Mouse (Mus musculus) ovary, postnatal 36 days (tissue): ENCODE measurements around the gene Rcc1l.

Experiments
- DNase-seq: peaks from one replicate; pipeline ENCODE4 v3.0.0; 2022; ENCODE audit warnings: low spot score, mixed read lengths

Rcc1l gene

GRCm38 (mm10) chr5:134115639-134116259 is 60.8 kb downstream of the Rcc1l start:
- DNase-seq = no peak

GRCm38 (mm10) chr5:134114981-134115380 is 61.6 kb downstream of the Rcc1l start:
- no peak for DNase-seq

DNA sequence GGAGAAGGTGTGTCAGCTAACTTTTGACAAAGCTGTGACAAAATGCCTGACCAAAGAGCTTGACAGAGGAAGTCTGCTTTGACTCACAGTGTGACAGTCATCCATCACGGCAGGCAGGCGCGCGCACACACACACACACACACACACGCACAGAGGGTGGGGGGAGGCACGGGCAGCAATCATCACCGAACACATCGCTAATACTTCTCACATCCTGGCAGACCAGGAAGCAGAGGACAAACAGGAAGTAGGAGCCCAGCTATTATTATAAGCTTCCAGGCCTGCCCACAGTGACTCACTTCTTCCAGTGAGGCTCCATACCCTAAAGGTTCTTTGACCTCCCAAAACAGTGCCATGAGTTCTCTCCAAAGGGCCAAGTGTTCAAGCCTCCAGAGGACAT is 70.7 kb downstream of the Rcc1l start:
- no peak for DNase-seq

GRCm38 (mm10) chr5:134102720-134103119 is 73.9 kb downstream of the Rcc1l start:
- no peak for DNase-seq

DNA sequence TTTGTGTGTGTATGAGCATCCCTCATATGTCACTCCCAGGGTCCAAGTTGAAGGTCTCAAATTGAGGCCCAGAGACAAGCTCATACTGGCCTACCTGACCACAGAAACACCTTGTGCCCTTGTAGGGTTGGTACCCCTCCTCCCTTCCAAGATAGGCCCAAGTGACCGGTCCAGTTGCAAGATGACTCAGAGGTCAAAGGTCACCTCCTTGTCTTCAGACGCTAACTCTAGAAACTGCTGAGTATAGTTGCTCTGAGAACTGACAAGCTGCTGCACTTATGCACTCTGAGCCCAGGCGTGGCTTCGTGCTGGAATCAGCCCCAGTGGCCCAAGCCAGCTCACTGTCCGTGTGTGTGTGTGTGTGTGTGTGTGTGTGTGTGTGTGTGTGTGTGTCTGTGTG is 74.7 kb downstream of the Rcc1l start:
- no peak for DNase-seq

DNA sequence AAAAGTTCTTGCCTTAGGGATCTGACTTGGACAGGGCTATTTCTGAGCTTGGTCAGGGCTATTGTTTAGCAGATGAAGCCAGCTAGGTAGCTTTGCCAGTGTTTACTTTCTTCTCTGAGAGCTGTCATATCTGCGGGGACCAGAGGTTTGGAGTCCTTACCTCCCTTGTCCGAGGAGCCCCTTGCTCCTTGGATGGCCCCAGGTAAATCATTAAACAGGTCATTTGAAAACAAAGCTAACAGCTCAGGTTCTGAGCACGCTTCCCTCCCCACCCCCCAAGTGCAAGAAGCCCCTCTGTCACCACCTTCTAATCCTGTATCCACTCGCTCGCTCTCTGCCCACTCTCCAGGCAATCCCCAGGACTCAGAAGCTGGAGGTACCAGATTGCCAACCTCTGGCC is 75.3 kb downstream of the Rcc1l start:
- DNase-seq = no peak

DNA sequence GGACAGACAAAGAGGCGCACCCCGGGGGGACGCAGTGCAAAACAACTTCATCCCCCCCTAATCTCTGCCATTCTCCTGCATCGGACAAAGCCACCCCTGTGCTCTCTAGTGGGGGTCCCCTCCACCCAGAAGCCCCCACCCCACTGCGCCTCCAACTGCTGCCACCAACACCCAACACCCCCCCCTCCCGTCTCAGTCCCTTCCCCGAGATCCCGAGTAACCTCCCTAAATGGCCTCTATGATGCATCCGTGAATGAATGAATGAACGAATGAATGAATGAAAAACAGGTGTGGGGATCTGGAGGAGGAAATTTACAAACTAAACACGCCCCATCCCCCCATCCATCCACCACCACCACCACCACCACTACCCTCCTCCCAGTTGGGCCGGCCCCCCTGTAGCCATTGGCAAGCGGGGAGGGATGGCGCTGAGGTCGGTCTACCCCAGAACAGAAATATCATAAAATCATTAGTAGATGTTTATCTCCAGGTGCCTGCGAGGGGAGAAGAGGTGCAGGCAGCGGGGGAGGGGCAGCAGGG is 76.3 kb downstream of the Rcc1l start:
- no peak for DNase-seq

- peak; percentile 93 for DNase-seq
These were observed 76.9 kb downstream of the Rcc1l start, which contains the start of gene Castor2 for GRCm38 (mm10) chr5:134099496-134100211. Castor2 (plus strand) TSS chr5:134099711.

- peak; percentile 50 for DNase-seq
These were observed 77.6 kb downstream of the Rcc1l start for GRCm38 (mm10) chr5:134098976-134099375.

DNA sequence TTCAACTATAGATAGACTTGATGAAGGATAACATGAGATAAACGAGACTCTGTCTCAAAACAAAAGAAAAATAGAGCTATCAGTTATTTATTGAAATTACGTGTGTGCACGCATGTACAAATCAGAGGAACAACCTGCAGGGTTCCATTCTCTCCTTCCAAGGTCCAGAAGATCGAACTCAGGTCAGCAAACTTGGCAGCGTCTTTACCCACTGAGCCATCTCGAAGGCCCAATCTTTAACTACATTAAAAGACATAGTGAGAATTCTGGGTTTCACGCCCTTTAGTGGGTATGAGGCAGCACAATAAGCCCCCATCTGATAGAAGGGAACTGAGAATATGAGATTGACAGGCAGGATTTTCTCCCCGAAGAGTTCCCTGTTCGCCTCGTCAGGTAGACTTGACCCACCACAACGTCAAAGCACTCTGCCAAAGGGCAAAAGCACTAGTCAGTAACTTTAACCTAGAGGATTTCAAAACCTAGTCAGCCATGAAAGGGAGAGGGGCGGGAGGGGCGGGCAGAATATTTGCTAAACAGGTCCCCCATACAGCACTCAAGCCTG is 78.2 kb downstream of the Rcc1l start:
- DNase-seq = no peak
